Mouse (Mus musculus) G1E (cell line): ENCODE measurements around the gene Hoxd10. TPM values are rescaled to one million over a fixed set of nuclear protein-coding genes. Genes with fewer than 3 reads are reported as not detected.

Source experiments
- ATAC-seq: 2 replicates; pipeline ENCODE4 v1.8.0; 2016; ENCODE audit warnings: mild to moderate bottlenecking; ENCODE audit not compliant: insufficient number of reproducible peaks, poor library complexity, low FRiP score, severe bottlenecking; ENCODE audit errors: extremely low read depth
- DNase-seq: peaks from one replicate; pipeline ENCODE4 v3.0.0; 2012; ENCODE audit warnings: low spot score
- H3K27me3 ChIP-seq: 2 replicates; pipeline ENCODE4 v1.6.1; 2012; ENCODE audit warnings: mild to moderate bottlenecking, low read length, inconsistent platforms; ENCODE audit not compliant: insufficient read depth
- H3K36me3 ChIP-seq: replicated peaks from 2 replicates; pipeline ENCODE3; 2012; ENCODE audit warnings: mild to moderate bottlenecking, inconsistent platforms
- H3K4me1 ChIP-seq: 2 replicates; pipeline ENCODE4 v1.6.1; 2012; ENCODE audit warnings: low read depth, low read length, inconsistent platforms, mixed read lengths; ENCODE audit not compliant: insufficient read depth
- H3K4me3 ChIP-seq: 2 replicates; pipeline ENCODE4 v1.5.1; 2012; ENCODE audit warnings: low read depth, mild to moderate bottlenecking, inconsistent platforms, low read length, moderate library complexity, mixed read lengths
- H3K9me3 ChIP-seq: replicated peaks from 2 replicates; pipeline ENCODE4 v1.6.1; 2012; ENCODE audit warnings: inconsistent platforms
- CTCF ChIP-seq: IDR thresholded peaks from 2 replicates; pipeline ENCODE4 v1.5.1; 2012; ENCODE audit warnings: low read depth, low read length, inconsistent platforms, mixed read lengths
- GATA1 ChIP-seq: IDR thresholded peaks from 2 replicates; pipeline ENCODE4 v1.6.1; 2012; ENCODE audit warnings: borderline replicate concordance, low read length, inconsistent platforms, mixed read lengths
- GATA2 ChIP-seq: IDR thresholded peaks from 2 replicates; pipeline ENCODE4 v1.6.1; 2012; ENCODE audit warnings: low read depth, low read length, inconsistent platforms, borderline replicate concordance
- POLR2AphosphoS5 ChIP-seq: IDR thresholded peaks from 2 replicates; pipeline ENCODE4 v1.6.1; 2012; ENCODE audit warnings: low read depth, low read length, inconsistent platforms; ENCODE audit not compliant: insufficient replicate concordance
- TAL1 ChIP-seq: conservative IDR thresholded peaks from 2 replicates; pipeline ENCODE4 v1.6.1; 2012; ENCODE audit warnings: low read depth, low read length, inconsistent platforms, mixed read lengths
- polyA plus RNA-seq: library from polyadenylated mRNA; stranded (reverse); fragments of >175 nt; gene quantifications from 2 replicates; pipeline ENCODE4 v1.2.3, GENCODE M21; 2012
- total RNA-seq, 2 experiments: library from RNA; stranded (forward) in 1 of 2; stranded (reverse) in 1 of 2; fragments of 200-1000 nt in 1 of 2; fragments of >200 nt in 1 of 2; fragmentation: Nextera tagmentation in 1 of 2; gene quantifications; 2 replicates each; pipeline ENCODE4 v1.2.3; 2014 to 2017

Hoxd10 gene
- total and polyA plus RNA-seq, 3 experiments, result 0.22 TPM; not detected in 2

DNA sequence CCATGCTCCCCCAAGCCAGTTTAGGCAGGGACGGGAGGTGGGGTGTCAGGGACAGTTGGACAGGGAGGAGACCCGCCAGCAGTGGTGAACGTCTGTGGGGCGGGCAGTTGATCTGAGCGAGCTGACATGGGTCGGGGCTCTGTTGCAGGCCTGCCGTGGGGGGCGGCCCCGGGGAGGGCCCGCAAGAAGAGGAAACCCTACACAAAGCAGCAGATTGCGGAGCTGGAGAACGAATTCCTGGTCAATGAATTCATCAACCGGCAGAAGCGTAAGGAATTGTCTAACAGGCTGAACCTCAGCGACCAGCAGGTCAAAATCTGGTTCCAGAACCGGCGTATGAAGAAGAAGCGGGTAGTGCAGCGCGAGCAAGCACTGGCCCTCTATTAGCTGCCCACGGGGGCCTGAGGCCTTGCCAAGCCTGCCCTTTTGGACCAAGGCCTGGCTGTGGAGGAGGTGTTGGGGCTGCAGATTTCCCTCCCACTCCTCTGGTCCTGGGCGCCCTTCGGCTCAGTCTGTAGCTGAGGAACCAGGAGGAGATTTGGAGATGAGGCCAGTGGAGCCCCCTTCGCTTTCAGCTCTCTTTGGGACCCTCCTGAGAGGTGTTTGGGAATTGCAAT, 15.9 kb upstream of the Hoxd10 start:
- H3K4me1 ChIP-seq, result peaks cover 10% of the 10 kb centered on the region
- H3K4me3 ChIP-seq, result no peak overlapping the region
- 0 out of 2 replicates have a peak, but pooled peaks cover 2% of the 10 kb centered on the region for H3K9me3 ChIP-seq
- no peak for DNase-seq
- no peak for TF ChIP-seq CTCF
- no peak for TF ChIP-seq GATA1
- no peak for TF ChIP-seq GATA2
- TF ChIP-seq POLR2AphosphoS5, result no peak
- H3K27me3 ChIP-seq, result peaks cover 48% of the 10 kb centered on the region
- no peaks in the 10 kb centered on the region for H3K36me3 ChIP-seq
- ATAC-seq, result no peak

- no peak for ATAC-seq
- H3K27me3 ChIP-seq, result peaks cover 46% of the 10 kb centered on the region
Measured at GRCm38 (mm10) chr2:74676376-74677052, 15.2 kb upstream of the Hoxd10 start.

DNA sequence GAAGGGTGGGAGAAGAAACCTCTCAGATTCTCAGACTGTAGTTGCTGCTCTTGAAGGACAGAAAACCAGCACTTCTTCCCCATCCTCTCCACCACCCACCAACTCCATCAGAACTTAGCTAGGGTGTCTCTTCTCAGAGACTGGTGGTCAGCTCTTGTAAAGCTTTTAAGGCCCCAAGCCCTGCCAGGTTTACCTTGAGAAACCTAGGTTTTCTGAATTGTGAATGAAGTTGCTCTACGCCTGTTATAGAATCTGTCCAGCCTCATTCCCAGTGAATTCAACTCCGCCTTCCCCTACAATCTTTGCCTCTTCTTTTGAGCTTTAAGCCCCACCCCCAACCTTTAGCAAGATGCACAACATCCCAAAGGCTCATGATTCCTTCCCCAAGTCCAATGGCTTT, 14.6 kb upstream of the Hoxd10 start:
- TF ChIP-seq POLR2AphosphoS5 (no peak), CTCF (no peak), GATA1 (no peak), TAL1 (no peak), GATA2 (no peak)
- peaks cover 10% of the 10 kb centered on the region for H3K9me3 ChIP-seq
- H3K36me3 ChIP-seq, result no peaks in the 10 kb centered on the region
- no peak overlapping the region for H3K4me3 ChIP-seq
- peaks cover 46% of the 10 kb centered on the region for H3K27me3 ChIP-seq
- ATAC-seq, result no peak
- DNase-seq, result no peak
- peaks cover 9% of the 10 kb centered on the region for H3K4me1 ChIP-seq

More at GRCm38 (mm10) chr2:74676376-74677052, 15.2 kb upstream of the Hoxd10 start:
- peaks cover 5% of the 10 kb centered on the region for H3K9me3 ChIP-seq
- no peak for TF ChIP-seq GATA1
- no peak for TF ChIP-seq TAL1
- no peak for TF ChIP-seq POLR2AphosphoS5
- no peak for TF ChIP-seq CTCF
- no peak for TF ChIP-seq GATA2
- H3K4me1 ChIP-seq, result peaks cover 10% of the 10 kb centered on the region
- no peak overlapping the region for H3K4me3 ChIP-seq
- H3K36me3 ChIP-seq, result no peaks in the 10 kb centered on the region
- DNase-seq, result no peak

DNA sequence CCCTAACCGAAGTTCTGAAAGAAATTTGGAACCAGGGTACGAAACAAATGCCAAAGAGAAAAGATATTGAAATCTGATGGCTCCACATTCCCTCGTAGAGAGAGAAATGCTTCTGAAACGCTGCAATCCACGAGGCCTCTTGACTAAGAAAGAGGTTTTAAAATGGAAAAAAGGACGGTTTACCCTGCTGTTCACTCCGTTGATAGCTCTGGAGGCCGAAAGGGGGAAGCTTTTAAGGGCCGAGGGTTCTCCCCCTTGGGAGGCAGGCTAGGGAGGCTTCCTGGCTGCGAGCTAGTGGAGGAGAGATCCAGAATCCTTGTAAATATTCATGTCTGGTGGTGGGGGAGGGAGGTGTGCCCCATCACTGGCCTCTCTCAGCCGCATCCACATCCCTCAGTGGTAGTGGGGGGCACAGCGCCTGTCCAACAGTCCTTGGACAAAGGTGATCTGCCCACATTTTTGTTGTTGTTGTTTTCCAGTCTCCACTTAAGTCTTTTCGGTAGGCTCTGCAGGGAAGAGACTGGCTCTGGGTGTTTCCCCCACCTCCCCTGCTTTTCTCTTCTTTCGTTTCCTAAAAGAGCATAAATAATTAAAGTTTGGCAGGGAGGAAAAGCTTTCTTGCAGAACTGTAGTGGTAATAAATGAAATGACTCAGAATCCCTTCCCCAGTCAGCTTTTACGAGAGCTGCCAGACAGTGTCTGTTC, 12.7 kb upstream of the Hoxd10 start, which contains the start of gene Hoxd11:
Hoxd11 (plus strand) TSS at position 667 of the 705 bp plus-strand sequence.
- DNase-seq, result no peak
- Histone ChIP-seq H3K9me3 (peaks cover 23% of the 10 kb centered on the region), H3K4me1 (no peaks in the 10 kb centered on the region), H3K4me3 (no peak within 1 kb of the TSS), H3K27me3 (peaks cover 38% of the 10 kb centered on the region), H3K36me3 (no peaks in the 10 kb centered on the region)
- ATAC-seq, result no peak
- TF ChIP-seq GATA1 (no peak), CTCF (no peak), TAL1 (no peak), GATA2 (no peak), POLR2AphosphoS5 (no peak)

DNA sequence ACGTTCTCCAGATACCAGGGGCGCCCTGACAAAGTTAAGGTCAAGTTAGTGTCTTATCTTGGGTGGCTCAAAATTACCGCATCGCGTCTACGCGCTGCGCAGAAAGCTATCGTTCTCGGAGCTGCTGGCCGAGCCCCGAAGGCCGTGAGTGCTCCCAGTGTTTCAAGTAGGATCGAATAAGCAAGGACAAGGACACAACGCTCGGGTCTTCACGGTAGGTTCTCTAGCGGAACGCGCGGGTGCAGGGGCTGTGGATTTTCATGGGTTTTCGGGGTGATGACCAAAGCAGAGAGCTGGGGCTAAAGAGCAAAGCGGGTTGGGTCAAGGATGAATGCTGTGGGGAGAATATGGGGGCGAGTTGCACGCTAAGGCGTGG, 12.1 kb upstream of the Hoxd10 start:
- Histone ChIP-seq H3K9me3 (peaks cover 23% of the 10 kb centered on the region), H3K36me3 (no peaks in the 10 kb centered on the region), H3K4me1 (no peaks in the 10 kb centered on the region), H3K4me3 (no peak overlapping the region), H3K27me3 (peaks cover 36% of the 10 kb centered on the region)
- TF ChIP-seq TAL1 (no peak), CTCF (no peak), GATA2 (no peak), GATA1 (no peak), POLR2AphosphoS5 (no peak)
- ATAC-seq (no peak), DNase-seq (no peak)

DNA sequence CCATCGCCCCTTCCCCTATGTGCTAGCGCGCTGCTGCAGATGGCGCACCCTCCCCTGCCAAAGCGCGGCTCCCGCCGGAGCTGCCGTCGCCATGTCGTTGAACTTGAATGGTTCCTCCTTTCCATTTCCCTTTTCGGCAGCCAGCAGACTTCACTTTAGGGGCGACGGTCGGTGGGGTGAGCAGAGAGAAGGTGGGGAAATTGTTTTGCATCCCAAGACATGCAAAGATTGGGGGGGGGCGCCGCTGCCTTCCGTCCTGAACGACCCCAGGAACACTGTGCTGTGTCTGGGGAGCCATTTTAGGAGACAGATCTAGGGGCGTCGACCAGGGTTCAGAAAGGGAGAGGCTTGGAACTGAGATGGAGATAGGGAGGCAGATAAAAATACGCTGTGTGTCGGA, 11.7 kb upstream of the Hoxd10 start:
- no peak for TF ChIP-seq GATA2
- TF ChIP-seq GATA1, result no peak
- TF ChIP-seq TAL1, result no peak
- TF ChIP-seq POLR2AphosphoS5, result no peak
- no peak for TF ChIP-seq CTCF
- Histone ChIP-seq H3K9me3 (peaks cover 23% of the 10 kb centered on the region), H3K4me1 (no peaks in the 10 kb centered on the region), H3K4me3 (no peak overlapping the region), H3K27me3 (peaks cover 36% of the 10 kb centered on the region), H3K36me3 (no peaks in the 10 kb centered on the region)
- DNase-seq (no peak), ATAC-seq (no peak)
